Mouse (Mus musculus) hindbrain, embryonic 13.5 days (tissue): Measurements from ENCODE around the gene Snapc3. TPM values are rescaled to one million over a fixed set of nuclear protein-coding genes. Genes with fewer than 3 reads are reported as not detected.
"Not testable (repeated sequence)": the region's sequence is repeated elsewhere in the genome, so short reads cannot be mapped to it uniquely, and the experiment has no call there.

Experiments used
- ATAC-seq: fragments of 200-750 bp; cut with Nextera tagmentation; 2 replicates; pipeline ENCODE4 v1.8.0; 2017; ENCODE audit warnings: moderate TSS enrichment; ENCODE audit not compliant: low FRiP score
- H3K27ac ChIP-seq: fragments of 300-500 bp; sonication (generic); 2 replicates; pipeline ENCODE4 v1.5.1; 2015; ENCODE audit warnings: inconsistent platforms, mild to moderate bottlenecking, moderate library complexity
- H3K27me3 ChIP-seq: fragments of 300-500 bp; sonication (generic); 2 replicates; pipeline ENCODE4 v1.6.1; 2015; ENCODE audit warnings: mild to moderate bottlenecking, inconsistent platforms
- H3K36me3 ChIP-seq: fragments of 300-500 bp; sonication (generic); 2 replicates; pipeline ENCODE4 v1.6.1; 2015; ENCODE audit warnings: mild to moderate bottlenecking, inconsistent platforms
- H3K4me1 ChIP-seq: fragments of 300-500 bp; sonication (generic); replicated peaks from 2 replicates; pipeline ENCODE4 v1.6.1; 2015; ENCODE audit warnings: inconsistent platforms
- H3K4me2 ChIP-seq: fragments of 300-500 bp; sonication (generic); 2 replicates; pipeline ENCODE4 v1.6.1; 2015; ENCODE audit warnings: inconsistent platforms, mild to moderate bottlenecking, moderate library complexity
- H3K4me3 ChIP-seq: fragments of 300-500 bp; sonication (generic); 2 replicates; pipeline ENCODE4 v1.5.1; 2015; ENCODE audit warnings: mild to moderate bottlenecking, inconsistent platforms
- H3K9ac ChIP-seq: fragments of 300-500 bp; sonication (generic); 2 replicates; pipeline ENCODE4 v1.6.1; 2015; ENCODE audit warnings: mild to moderate bottlenecking, inconsistent platforms
- H3K9me3 ChIP-seq: fragments of 300-500 bp; sonication (generic); 2 replicates; pipeline ENCODE4 v1.6.1; 2016; ENCODE audit warnings: inconsistent platforms
- WGBS: fragments of 180-500 bp; shearing (Covaris S2); methylation state at CpG from one replicate; pipeline ENCODE4 v1.1.7; 2015; 5-methylcytosine and 5-hydroxymethylcytosine counted together
- polyA plus RNA-seq: library from polyadenylated mRNA; unstranded; fragments of >200 nt; fragmentation: Nextera tagmentation; extraction: Ambion mirVana; gene quantifications from 2 replicates; pipeline ENCODE4 v1.2.1, GENCODE M21; 2015

Gene Snapc3
- polyA plus RNA-seq, 1 experiment from 2014 or later = 82.8 TPM

DNA sequence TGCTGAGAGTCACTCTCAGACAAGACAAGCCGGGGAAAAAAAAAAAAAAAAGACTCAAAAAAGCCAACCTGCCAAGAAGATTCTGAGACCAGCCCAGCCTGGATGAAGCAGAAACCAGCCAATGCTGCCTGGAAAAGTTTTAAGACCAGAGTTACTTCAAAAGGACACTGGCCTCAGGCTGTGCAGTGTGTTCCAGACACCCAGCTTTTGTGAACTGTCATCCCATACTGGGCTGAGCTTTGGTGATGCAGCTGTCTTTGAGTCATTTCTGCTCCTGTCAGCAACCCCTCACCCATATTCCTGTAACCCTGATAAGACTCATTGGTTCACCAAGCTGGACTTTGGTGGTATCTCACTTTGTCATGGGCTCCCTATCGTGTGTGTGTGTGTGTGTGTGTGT, 95.1 kb downstream of the Snapc3 start:
- Histone ChIP-seq H3K4me1 (no peaks in the 10 kb centered on the region), H3K9me3 (no peaks in the 10 kb centered on the region), H3K36me3 (no peaks in the 10 kb centered on the region), H3K4me2 (no peak overlapping the region), H3K9ac (no peak overlapping the region), H3K27me3 (no peaks in the 10 kb centered on the region), H3K27ac (no peak overlapping the region), H3K4me3 (no peak overlapping the region)
- 74% methylated on average over 2 of the region's 2 CpGs for WGBS
- no peak for ATAC-seq

DNA sequence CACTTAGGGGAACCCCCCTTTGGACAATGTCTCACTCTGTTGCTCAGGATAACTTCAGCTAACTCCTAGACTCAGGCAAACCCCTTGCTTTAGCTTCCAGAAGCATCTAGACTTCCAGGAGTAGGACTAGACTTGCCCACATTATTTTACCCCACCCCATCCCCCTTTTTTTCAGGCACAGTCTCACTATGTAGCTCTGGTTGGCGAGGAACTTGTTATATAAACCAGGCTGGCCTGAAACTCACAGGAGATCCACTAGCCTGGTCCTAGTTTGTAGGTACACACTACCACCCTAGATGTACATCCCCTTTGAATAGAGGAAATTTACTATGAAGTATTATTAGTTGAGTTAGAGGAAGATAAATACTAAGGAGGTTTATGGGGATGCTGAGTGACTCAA, 96.7 kb downstream of the Snapc3 start:
- 73% methylated on average over 1 of the region's 1 CpGs for WGBS
- Histone ChIP-seq H3K27ac (no peak overlapping the region), H3K4me3 (no peak overlapping the region), H3K36me3 (no peaks in the 10 kb centered on the region), H3K9me3 (no peaks in the 10 kb centered on the region), H3K4me2 (no peak overlapping the region), H3K9ac (no peak overlapping the region), H3K4me1 (no peaks in the 10 kb centered on the region), H3K27me3 (no peaks in the 10 kb centered on the region)
- ATAC-seq = no peak

DNA sequence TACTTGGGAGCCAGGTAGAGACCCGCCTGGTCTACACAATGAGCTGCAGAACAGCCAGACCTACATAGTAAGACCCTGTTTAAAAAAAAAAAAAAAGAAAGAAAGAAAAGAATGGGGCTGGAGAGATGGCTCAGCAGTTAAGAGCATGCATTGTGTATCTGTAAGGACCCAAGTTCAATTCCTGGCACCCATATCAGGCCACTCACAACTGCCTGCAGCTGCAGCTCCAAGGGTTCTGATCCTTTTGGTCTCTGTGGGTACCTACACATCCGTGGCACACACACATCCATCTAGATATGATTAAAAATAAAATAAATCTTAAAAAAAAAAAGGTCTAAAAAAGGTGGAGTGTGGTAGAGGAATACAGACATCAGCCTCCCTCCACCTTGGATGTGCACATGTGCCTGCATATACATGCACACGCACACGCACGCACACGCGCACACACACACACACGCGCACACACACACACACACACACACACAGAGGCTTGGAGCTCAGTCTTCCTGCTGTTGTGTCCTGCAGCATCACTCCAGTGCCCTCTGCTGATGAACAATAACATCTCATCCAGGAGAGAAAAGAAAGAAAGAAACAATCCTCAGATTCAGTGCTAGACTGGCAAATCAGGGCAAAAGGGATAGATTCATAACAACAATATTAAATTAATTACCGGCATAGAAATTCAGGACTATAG, 97.6 kb downstream of the Snapc3 start:
- H3K9me3 ChIP-seq = no peaks in the 10 kb centered on the region
- no peak overlapping the region for H3K4me2 ChIP-seq
- no peaks in the 10 kb centered on the region for H3K36me3 ChIP-seq
- WGBS = 82% methylated on average over 10 of the region's 10 CpGs
- no peak overlapping the region for H3K9ac ChIP-seq
- no peak overlapping the region for H3K27ac ChIP-seq
- no peaks in the 10 kb centered on the region for H3K4me1 ChIP-seq
- ATAC-seq = no peak
- no peak overlapping the region for H3K4me3 ChIP-seq
- H3K27me3 ChIP-seq = no peaks in the 10 kb centered on the region

DNA sequence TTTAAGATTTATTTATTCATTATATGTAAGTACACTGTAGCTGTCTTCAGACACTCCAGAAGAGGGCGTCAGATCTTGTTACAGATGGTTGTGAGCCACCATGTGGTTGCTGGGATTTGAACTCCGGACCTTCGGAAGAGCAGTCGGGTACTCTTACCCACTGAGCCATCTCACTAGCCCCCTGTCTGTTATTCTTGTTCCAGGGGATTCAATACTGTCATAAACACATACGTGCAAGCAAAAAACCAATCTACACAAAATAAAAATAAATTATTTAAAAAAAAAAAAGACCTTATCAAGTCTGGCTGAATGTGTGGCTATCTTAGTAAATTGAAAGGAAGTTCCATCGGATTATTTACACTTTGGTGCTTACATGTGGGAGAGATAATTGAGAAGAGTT, 98.6 kb downstream of the Snapc3 start:
- not testable (repeated sequence) for H3K27ac ChIP-seq, H3K4me3 ChIP-seq, H3K9me3 ChIP-seq, H3K36me3 ChIP-seq, H3K4me2 ChIP-seq, ATAC-seq, H3K9ac ChIP-seq, H3K27me3 ChIP-seq, H3K4me1 ChIP-seq
- WGBS = 95% methylated on average over 5 of the region's 6 CpGs

Other genes starting within 250 kb of the Snapc3 start
- gene Ttc39b, start 93.5 kb upstream of the Snapc3 start, polyA plus RNA-seq = 5.3 and 5.5 TPM in 2 replicates
- 289 and 292 TPM in 2 replicates for gene Psip1, start 68.7 kb downstream of the Snapc3 start, polyA plus RNA-seq
- gene Ccdc171, start 107.8 kb downstream of the Snapc3 start, polyA plus RNA-seq = 4.1 and 5.0 TPM in 2 replicates